Mouse (Mus musculus) E14TG2a.4 (cell line): Measurements from ENCODE around the gene Itpr3.

ENCODE experiments used
- CTCF ChIP-seq: conservative IDR thresholded peaks from 2 replicates; pipeline ENCODE4 v1.5.1; 2014; ENCODE audit warnings: low read length
- NANOG ChIP-seq: IDR thresholded peaks from 2 replicates; pipeline ENCODE4 v1.6.1; 2014; ENCODE audit warnings: borderline replicate concordance, low read length, mixed read lengths

GRCm38 (mm10) chr17:27063717-27064116, 6.6 kb downstream of the Itpr3 start:
- TF ChIP-seq CTCF: no peak
- TF ChIP-seq NANOG: no peak
